16 mouse cellular contexts compared by ENCODE assay signal in genomic region chr5:13255353-13255752, GRCm38 (mm10).
"Had no signal": no experiment of that assay in that cellular context is flagged by ENCODE, and none has a peak within 500 bp of the region (broad histone marks: within the 10 kb centered on the region; RNA-seq: fewer than 3 reads in every experiment).

No protein-coding gene starts in this region.

- H3K4me1 ChIP-seq: kidney, embryonic 15.5 days; limb, embryonic 12.5 days had no signal

- DNase-seq: kidney, adult 11 months; kidney, adult 8-10 months; kidney, postnatal 14 days; layer of hippocampus, adult 9-11 months; liver, postnatal 0 days; lung, postnatal 4 days; midbrain, embryonic 14.5 days; thymus, postnatal 25 days had no signal

- ATAC-seq: hindbrain, postnatal 0 days; inflammation-experienced regulatory T-cells, adult 6 months; liver, postnatal 0 days had no signal

- H3K9me3 ChIP-seq: kidney, embryonic 15.5 days; limb, embryonic 12.5 days had no signal

- H3K36me3 ChIP-seq: kidney, embryonic 15.5 days; limb, embryonic 12.5 days had no signal

- H3K27me3 ChIP-seq: kidney, embryonic 15.5 days; limb, embryonic 12.5 days had no signal

- H3K9ac ChIP-seq: kidney, embryonic 15.5 days; limb, embryonic 12.5 days; liver, embryonic 14.5 days; liver, postnatal 0 days had no signal

- H3K27ac ChIP-seq: hindbrain, postnatal 0 days; kidney, embryonic 15.5 days; layer of hippocampus, adult 2 months; limb, embryonic 12.5 days; liver, embryonic 14.5 days had no signal

- H3K4me2 ChIP-seq: kidney, embryonic 15.5 days; limb, embryonic 12.5 days; liver, embryonic 11.5 days; midbrain, embryonic 11.5 days had no signal

- H3K4me3 ChIP-seq: kidney, embryonic 15.5 days; layer of hippocampus, adult 2 months; limb, embryonic 12.5 days had no signal
